Mouse (Mus musculus) olfactory bulb, adult 2 months (tissue): ENCODE results near the gene Mta2. TPM values are rescaled to one million over a fixed set of nuclear protein-coding genes. Genes with fewer than 3 reads are reported as not detected.
"Not testable (repeated sequence)": the region's sequence is repeated elsewhere in the genome, so short reads cannot be mapped to it uniquely, and the experiment has no call there.

Experiments
- H3K27ac ChIP-seq: fragments of 200-500 bp; 2 replicates; pipeline ENCODE4 v1.5.1; 2012; ENCODE audit warnings: low read depth, low read length; ENCODE audit not compliant: insufficient read depth
- H3K4me1 ChIP-seq: fragments of 200-500 bp; 2 replicates; pipeline ENCODE4 v1.6.1; 2012; ENCODE audit warnings: low read length; ENCODE audit not compliant: control insufficient read depth, insufficient read depth
- H3K4me3 ChIP-seq: fragments of 200-500 bp; 2 replicates; pipeline ENCODE4 v1.5.1; 2012; ENCODE audit warnings: mild to moderate bottlenecking, low read depth, low read length, moderate library complexity; ENCODE audit not compliant: insufficient read depth
- CTCF ChIP-seq: fragments of 200-500 bp; IDR thresholded peaks from 2 replicates; pipeline ENCODE4 v1.5.1; 2012; ENCODE audit warnings: low read depth, mild to moderate bottlenecking, low read length, moderate library complexity; ENCODE audit not compliant: insufficient read depth
- POLR2A ChIP-seq: fragments of 200-500 bp; IDR thresholded peaks from 2 replicates; pipeline ENCODE4 v1.6.1; 2012; ENCODE audit warnings: mild to moderate bottlenecking, low read depth, low read length, moderate library complexity; ENCODE audit not compliant: insufficient read depth
- WGBS: fragments of 180-500 bp; shearing (Covaris S2); methylation state at CpG from one replicate; pipeline ENCODE4 v1.1.7; 2018; 5-methylcytosine and 5-hydroxymethylcytosine counted together
- polyA plus RNA-seq: library from polyadenylated mRNA; stranded (reverse); fragments of >200 nt; gene quantifications from 2 replicates; pipeline ENCODE4 v1.2.4, GENCODE M21; 2012; ENCODE audit warnings: low replicate concordance; ENCODE audit not compliant: missing spikeins, insufficient read depth, insufficient read length

Gene Mta2
- polyA plus RNA-seq = not detected in 2 replicates

DNA sequence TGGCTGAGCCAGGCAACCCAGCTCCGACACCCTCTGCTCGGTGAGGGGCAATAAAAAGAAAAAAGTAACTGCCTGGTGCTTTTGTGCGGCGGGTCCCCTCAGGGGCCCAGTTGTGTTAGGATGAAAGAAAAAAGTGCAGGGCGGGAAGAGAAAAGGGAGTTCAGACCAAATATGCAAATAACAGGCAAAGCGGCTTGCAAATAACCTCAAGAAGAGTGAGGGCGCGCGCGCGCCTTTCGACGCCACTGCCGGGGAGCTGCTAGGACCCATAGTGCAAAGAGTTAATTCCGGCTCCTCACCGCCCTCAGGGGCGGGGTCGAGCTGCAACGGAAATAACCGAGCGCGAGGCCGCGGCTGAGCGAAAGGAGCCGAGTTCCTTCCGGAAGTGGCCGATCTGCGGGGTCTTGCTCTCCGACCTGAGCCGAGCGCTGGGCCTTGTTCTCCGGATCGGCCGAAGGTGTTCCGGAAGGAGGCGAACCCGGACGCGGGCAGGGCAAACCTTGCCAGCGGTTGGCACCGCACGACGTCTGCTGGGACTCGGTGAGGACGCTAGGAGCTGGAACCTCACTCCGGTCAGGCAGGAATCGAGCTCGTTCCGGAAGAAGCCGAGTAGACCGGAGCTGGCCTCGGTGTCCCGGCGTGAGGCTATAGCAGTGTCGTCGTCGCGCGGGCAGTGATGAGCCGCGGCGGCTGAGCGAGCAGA, at the start of gene Mta2:
Mta2 (plus strand) TSS at position 361 of the 703 bp plus-strand sequence.
- WGBS = under 1% methylated on average over 64 of the region's 64 CpGs
- H3K4me1 ChIP-seq = peaks cover 12% of the 10 kb centered on the region
- H3K27ac ChIP-seq = peak within 1 kb of the TSS; percentile 72
- TF ChIP-seq POLR2A (peak; percentile 45; the same call in 1 of the 2 replicates), CTCF (no peak)
- H3K4me3 ChIP-seq = peak within 1 kb of the TSS; percentile 83

DNA sequence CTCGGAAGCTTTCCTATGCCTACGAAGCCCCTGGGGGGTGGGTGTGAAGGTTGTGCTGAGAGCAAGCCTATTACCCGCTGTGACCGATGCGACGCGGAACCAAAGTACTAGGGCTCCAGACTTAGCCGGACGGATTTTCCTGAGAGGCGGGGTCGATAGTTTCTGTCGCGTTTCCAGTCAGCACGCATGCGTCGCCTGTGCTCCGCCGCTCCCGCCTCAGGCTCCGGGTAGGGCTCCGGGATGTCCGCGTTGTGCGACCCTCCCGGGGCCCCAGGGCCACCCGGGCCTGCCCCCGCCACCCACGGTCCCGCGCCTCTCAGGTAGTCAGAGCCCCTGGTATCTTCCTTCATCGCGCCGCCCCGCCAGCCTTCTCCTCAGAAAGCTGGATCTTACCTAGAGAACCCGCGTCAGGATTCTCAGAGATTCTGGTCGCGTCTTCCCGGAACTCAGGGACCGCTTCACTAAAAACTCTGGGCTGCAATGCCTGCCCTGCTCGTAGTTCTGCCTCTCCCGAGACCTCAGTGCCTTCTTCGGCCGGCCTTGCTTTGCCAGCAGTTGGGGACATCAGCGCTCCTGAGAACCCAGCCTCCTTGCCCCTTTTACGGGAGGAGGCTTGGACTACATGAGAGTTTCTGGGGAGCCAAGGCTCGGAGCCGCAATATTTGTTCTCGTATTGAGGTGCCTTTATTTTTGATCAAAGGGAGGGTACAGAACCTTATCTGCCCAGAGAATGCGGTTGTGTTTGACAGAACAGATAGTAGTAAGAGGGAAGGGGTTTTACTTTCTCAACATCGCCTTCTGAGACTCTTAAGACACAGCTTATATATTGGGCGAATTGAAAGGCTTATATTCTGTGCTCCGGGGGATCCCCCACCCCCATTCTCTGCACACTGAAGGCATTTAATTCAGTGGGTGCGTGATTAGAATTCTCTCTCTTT, 48.6 kb upstream of the Mta2 start, which contains the start of gene Ints5:
Ints5 (plus strand) TSS at position 177 of the 938 bp plus-strand sequence.
- no peak within 1 kb of the TSS for H3K27ac ChIP-seq
- peak within 1 kb of the TSS; percentile 93 for H3K4me3 ChIP-seq
- TF ChIP-seq POLR2A = peak; percentile 91
- TF ChIP-seq CTCF = no peak
- WGBS = under 1% methylated on average over 54 of the region's 54 CpGs
- peaks cover 9% of the 10 kb centered on the region for H3K4me1 ChIP-seq

DNA sequence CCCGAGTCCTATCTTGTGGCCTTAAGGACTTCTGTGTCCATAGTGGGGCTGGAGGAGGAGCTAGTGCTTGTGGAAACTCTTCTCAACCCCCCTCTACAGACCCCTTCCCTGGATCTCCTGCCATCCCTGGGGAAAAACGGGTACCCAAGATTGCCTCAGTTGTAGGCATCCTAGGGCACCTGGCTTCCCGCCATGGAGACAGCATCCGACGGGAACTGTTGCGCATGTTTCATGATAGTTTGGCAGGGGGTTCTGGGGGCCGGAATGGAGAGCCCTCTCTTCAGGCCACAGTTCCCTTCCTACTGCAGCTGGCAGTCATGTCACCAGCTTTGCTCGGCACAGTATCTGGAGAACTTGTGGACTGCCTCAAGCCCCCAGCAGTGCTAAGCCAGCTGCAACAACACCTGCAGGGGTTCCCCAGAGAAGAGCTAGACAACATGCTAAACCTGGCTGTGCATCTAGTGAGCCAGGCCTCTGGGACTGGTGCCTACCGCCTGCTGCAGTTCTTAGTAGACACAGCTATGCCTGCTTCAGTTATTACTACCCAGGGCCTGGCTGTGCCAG, 46.2 kb upstream of the Mta2 start:
- peaks cover 9% of the 10 kb centered on the region for H3K4me1 ChIP-seq
- TF ChIP-seq POLR2A (no peak), CTCF (no peak)
- no peak overlapping the region for H3K27ac ChIP-seq
- 81% methylated on average over 9 of the region's 9 CpGs for WGBS
- no peak overlapping the region for H3K4me3 ChIP-seq

DNA sequence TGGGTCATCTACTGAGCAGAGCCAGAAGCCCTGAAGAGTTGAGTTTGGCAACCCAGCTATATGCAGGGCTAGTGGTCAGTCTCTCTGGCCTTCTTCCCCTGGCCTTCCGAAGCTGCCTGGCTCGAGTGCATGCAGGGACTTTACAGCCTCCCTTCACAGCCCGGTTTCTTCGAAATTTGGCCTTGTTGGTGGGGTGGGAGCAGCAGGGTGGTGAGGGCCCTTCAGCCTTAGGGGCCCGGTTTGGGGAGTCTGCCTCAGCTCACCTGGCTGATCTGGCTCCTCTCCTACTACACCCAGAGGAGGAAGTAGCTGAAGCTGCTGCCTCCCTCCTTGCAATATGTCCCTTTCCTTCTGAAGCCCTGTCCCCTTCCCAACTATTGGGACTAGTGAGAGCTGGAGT, 45.4 kb upstream of the Mta2 start:
- not testable (repeated sequence) for H3K4me3 ChIP-seq, H3K27ac ChIP-seq, H3K4me1 ChIP-seq
- 92% methylated on average over 5 of the region's 5 CpGs for WGBS

DNA sequence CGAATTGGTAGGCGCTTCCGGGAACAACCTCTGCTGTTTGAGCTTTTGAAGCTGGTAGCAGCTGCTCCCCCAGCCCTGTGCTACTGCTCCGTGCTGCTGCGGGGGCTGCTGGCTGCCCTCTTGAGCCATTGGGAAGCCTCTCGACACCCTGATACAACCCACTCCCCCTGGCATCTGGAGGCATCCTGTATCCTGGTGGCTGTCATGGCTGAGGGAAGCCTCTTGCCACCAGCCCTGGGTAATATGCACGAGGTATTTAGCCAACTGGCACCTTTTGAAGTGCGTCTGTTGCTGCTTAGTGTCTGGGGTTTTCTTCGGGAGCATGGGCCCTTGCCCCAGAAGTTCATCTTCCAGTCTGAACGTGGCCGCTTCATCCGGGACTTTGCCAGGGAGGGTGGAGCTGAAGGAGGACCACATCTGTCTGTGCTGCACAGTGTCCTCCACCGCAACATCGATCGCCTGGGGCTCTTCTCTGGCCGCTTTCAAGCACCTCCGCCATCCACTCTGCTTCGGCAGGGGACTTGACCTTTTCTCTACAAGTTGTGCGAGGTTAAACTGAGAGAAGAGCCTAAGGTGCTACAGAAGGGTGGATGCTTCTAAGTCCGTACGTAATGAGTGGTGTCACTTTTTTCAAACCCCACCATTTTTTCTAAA, 44.3 kb upstream of the Mta2 start:
- 15% methylated on average over 21 of the region's 21 CpGs for WGBS
- H3K27ac ChIP-seq = 0 out of 2 replicates have a peak overlapping the region, but pooled peaks have one; percentile 8

DNA sequence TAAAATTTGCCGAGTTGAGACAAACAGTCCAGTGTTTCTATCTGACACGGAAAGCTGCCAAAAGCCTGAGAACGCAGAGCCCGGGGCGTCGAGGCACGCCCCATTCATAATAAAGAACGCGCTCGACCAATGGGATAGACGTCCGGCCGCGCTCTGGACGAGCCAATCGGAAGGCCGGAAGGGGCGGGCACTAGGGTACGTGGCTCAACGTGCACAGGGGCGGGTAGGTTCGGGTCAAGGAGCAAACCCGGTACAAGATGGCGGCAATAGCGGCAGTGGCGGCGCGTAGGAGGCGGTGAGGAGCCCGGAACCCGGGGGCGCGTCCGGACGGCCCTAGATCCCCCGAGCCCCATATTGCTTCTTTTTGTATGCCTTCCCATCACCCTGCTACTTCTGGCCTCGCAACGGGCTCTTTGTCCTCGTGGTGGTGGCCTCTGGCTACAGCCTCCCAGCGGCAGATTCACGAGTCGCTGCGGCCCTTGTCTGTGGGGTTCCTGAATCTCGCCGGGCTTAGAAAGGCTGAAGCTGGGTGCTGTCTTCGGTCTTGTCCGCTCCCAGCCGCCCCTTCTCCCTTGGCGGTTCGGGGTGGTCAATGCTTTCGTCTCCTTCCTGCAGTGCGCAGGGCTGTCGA, 43.7 kb upstream of the Mta2 start, which contains the start of gene Ganab:
Ganab (plus strand) TSS at position 207 of the 631 bp plus-strand sequence.
- peak within 1 kb of the TSS; percentile 83 for H3K4me3 ChIP-seq
- peaks cover 9% of the 10 kb centered on the region for H3K4me1 ChIP-seq
- H3K27ac ChIP-seq = peak within 1 kb of the TSS; percentile 77
- TF ChIP-seq POLR2A = peak; percentile 74
- TF ChIP-seq CTCF = peak; percentile 40; the same call in 1 of the 2 replicates
- WGBS = under 1% methylated on average over 53 of the region's 53 CpGs

More for the DNA sequence above, 44.3 kb upstream of the Mta2 start:
- not testable (repeated sequence) for H3K4me1 ChIP-seq
- H3K4me3 ChIP-seq = peak overlapping the region; percentile 83

DNA sequence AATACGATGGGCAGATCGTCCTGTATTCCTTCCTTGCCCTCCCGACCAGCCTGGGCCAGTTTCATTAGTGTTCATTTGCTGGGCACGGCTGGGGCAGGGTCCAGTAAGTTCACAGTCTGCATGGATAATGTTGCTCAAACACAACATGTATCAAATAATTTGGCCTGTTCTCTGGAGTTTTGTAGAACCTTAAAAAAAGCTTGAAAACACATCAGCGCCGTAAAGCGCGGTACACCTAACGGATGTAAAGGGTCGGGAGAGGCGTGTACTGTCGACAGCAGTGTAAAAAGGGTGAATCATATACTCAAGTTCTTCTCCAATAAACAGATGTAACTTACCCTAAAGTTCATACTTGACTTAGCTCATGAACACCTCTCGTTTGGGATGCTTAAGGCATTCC, 43.1 kb upstream of the Mta2 start:
- Histone ChIP-seq H3K4me3 (peak overlapping the region; percentile 83), H3K27ac (peak overlapping the region; percentile 77; the same call in 1 of the 2 replicates), H3K4me1 (peaks cover 9% of the 10 kb centered on the region)
- 6% methylated on average over 13 of the region's 13 CpGs for WGBS
- TF ChIP-seq POLR2A = no peak
- TF ChIP-seq CTCF = no peak

DNA sequence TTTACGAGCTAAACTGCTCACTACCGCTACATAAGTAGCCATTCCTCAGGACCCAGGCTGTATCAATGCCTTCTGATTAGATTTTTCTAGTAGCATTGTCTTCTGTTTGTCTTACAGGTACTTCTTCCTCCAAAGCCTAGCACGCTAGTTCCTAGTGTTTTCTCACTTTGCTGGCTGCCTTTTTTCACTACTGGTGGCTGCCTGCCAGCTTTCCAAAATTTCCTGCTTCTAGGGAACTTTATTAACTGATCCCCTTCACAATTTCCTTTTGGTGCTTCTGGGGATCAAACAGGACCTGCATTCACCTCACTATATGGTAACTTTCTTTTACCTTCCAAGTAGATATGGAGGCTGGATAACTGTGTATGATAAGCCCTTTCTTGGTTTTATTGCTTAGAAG, 42.6 kb upstream of the Mta2 start:
- no peak for TF ChIP-seq POLR2A
- TF ChIP-seq CTCF = no peak
- H3K27ac ChIP-seq = no peak overlapping the region
- no peak overlapping the region for H3K4me3 ChIP-seq
- WGBS = 34% methylated on average over 3 of the region's 3 CpGs
- peaks cover 7% of the 10 kb centered on the region for H3K4me1 ChIP-seq
